Mouse (Mus musculus) ovary, adult 18-20 months (tissue): ENCODE results near the gene Fmr1.
"Not testable (repeated sequence)": the region's sequence is repeated elsewhere in the genome, so short reads cannot be mapped to it uniquely, and the experiment has no call there.

Experiments
- DNase-seq: peaks from one replicate; pipeline ENCODE4 v3.0.0; 2022; ENCODE audit warnings: low spot score, mixed read lengths

The Fmr1 gene

GRCm38 (mm10) chrX:68678333-68678740, at the start of gene Fmr1:
Gene Fmr1, plus strand, starts transcription at chrX:68678541.
- peak; percentile 94 for DNase-seq

GRCm38 (mm10) chrX:68641603-68642002, 36.7 kb upstream of the Fmr1 start:
- no peak for DNase-seq

GRCm38 (mm10) chrX:68645154-68645919, 33.0 kb upstream of the Fmr1 start:
- DNase-seq: no peak

- no peak for DNase-seq
These were observed 833 bp upstream of the Fmr1 start for GRCm38 (mm10) chrX:68677508-68677907.

GRCm38 (mm10) chrX:68678815-68679486, 610 bp downstream of the Fmr1 start:
- DNase-seq: no peak

GRCm38 (mm10) chrX:68684706-68685105, 6.4 kb downstream of the Fmr1 start:
- DNase-seq: no peak

- not testable (repeated sequence) for DNase-seq
These were observed 13.6 kb downstream of the Fmr1 start for GRCm38 (mm10) chrX:68691936-68692335.

- no peak for DNase-seq
These were observed 58.6 kb downstream of the Fmr1 start for GRCm38 (mm10) chrX:68736902-68737301.

- DNase-seq: no peak
These were observed 61.7 kb downstream of the Fmr1 start for GRCm38 (mm10) chrX:68740088-68740487.

- no peak for DNase-seq
These were observed 83.3 kb downstream of the Fmr1 start, which contains the start of gene Fmr1nb for GRCm38 (mm10) chrX:68761606-68762005. Gene Fmr1nb, plus strand, starts transcription at chrX:68761839.
